ENCODE assay signal across 8 mouse cellular contexts in the genomic region with DNA sequence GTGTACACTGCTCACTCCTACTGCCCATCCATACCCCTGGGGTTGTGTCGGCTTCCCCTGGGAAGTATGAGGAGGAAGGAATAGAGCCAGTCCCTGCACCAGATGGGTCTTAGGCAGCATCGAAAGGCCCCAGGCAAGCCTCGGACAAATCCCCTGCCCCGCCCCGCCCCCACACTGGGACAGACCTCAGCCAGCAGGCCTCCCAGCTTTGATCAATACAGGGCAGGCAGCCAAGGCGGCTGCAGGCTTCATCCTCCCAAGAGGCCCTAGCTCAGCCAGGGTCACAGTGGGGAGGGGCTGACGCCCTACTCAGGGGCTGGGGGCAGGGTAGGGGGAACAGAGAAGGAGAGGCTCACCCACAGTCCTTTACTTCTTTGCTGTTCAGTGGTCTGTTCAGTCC. TPM values are rescaled to one million over a fixed set of nuclear protein-coding genes. Genes with fewer than 3 reads are reported as not detected.
DNase-seq lines count a peak whose midpoint lies in the region; ATAC-seq lines count a peak whose summit lies in the region.

No protein-coding gene starts in this region.

- no peaks in the 10 kb centered on the region for H3K36me3 ChIP-seq in embryonic facial prominence, embryonic 12.5 days
- no peaks in the 10 kb centered on the region for H3K36me3 ChIP-seq in limb, embryonic 12.5 days
- H3K36me3 ChIP-seq in neural tube, embryonic 12.5 days, result no peaks in the 10 kb centered on the region

- no peak overlapping the region for H3K4me3 ChIP-seq in embryonic facial prominence, embryonic 12.5 days
- H3K4me3 ChIP-seq in limb, embryonic 12.5 days (replicated peaks), result no peak overlapping the region
- no peak overlapping the region for H3K4me3 ChIP-seq in neural tube, embryonic 12.5 days

- intact Hi-C loops in heart, postnatal 14 days (cut with DNase I), result no loop called here

- peaks cover 67% of the 10 kb centered on the region for H3K4me1 ChIP-seq in embryonic facial prominence, embryonic 12.5 days
- H3K4me1 ChIP-seq in limb, embryonic 12.5 days (replicated peaks), result peaks cover 73% of the 10 kb centered on the region
- H3K4me1 ChIP-seq in neural tube, embryonic 12.5 days, result peaks cover 50% of the 10 kb centered on the region

- peak overlapping the region; percentile 22; the same call in 1 of the 2 replicates for H3K4me2 ChIP-seq in embryonic facial prominence, embryonic 12.5 days (replicated peaks)
- H3K4me2 ChIP-seq in limb, embryonic 12.5 days, result peak overlapping the region; percentile 42
- H3K4me2 ChIP-seq in neural tube, embryonic 12.5 days (replicated peaks), result peak overlapping the region; percentile 0; the same call in 1 of the 2 replicates

- H3K9me3 ChIP-seq in embryonic facial prominence, embryonic 12.5 days, result no peaks in the 10 kb centered on the region
- no peaks in the 10 kb centered on the region for H3K9me3 ChIP-seq in limb, embryonic 12.5 days
- no peaks in the 10 kb centered on the region for H3K9me3 ChIP-seq in neural tube, embryonic 12.5 days

- peak; percentile 43 for DNase-seq in ovary, adult 18-20 months (ENCODE audit: low spot score)
- DNase-seq in ovary, postnatal 10 days (ENCODE audit: low spot score), result no peak
- DNase-seq in heart, postnatal 14 days, result peak; percentile 66

- peak overlapping the region; percentile 97 for H3K27ac ChIP-seq in embryonic facial prominence, embryonic 12.5 days
- H3K27ac ChIP-seq in limb, embryonic 12.5 days, result peak overlapping the region; percentile 98
- peak overlapping the region; percentile 3; the same call in 1 of the 2 replicates for H3K27ac ChIP-seq in neural tube, embryonic 12.5 days

- WGBS in embryonic facial prominence, embryonic 12.5 days, result 2% methylated on average over 7 of the region's 7 CpGs
- 6% methylated on average over 7 of the region's 7 CpGs for WGBS in limb, embryonic 12.5 days
- WGBS in neural tube, embryonic 12.5 days, result 2% methylated on average over 7 of the region's 7 CpGs

- no peak overlapping the region for H3K9ac ChIP-seq in embryonic facial prominence, embryonic 12.5 days
- peak overlapping the region; percentile 44; the same call in 1 of the 2 replicates for H3K9ac ChIP-seq in limb, embryonic 12.5 days (replicated peaks)
- no peak overlapping the region for H3K9ac ChIP-seq in neural tube, embryonic 12.5 days

- ATAC-seq in embryonic facial prominence, embryonic 12.5 days (ENCODE audit: insufficient number of reproducible peaks, insufficient read depth, low FRiP score, low TSS enrichment), result peak; percentile 54
- peak; percentile 43 for ATAC-seq in limb, embryonic 12.5 days (ENCODE audit: insufficient number of reproducible peaks, insufficient read depth, low FRiP score, low TSS enrichment, low read depth)
- peak; percentile 75 for ATAC-seq in neural tube, embryonic 12.5 days (ENCODE audit: low FRiP score, low read depth)
- no peak for ATAC-seq in erythroblast, adult 5-6 weeks (replicated peaks; ENCODE audit: low FRiP score, poor library complexity, severe bottlenecking)
- no peak for ATAC-seq in cerebellum, adult (ENCODE audit: insufficient number of reproducible peaks, low FRiP score, low TSS enrichment)

- no peaks in the 10 kb centered on the region for H3K27me3 ChIP-seq in embryonic facial prominence, embryonic 12.5 days
- no peaks in the 10 kb centered on the region for H3K27me3 ChIP-seq in limb, embryonic 12.5 days
- H3K27me3 ChIP-seq in neural tube, embryonic 12.5 days (replicated peaks), result no peaks in the 10 kb centered on the region

RNA-seq across cellular contexts. Expression of gene Ssbp3, which starts 43.7 kb away (rescaled TPM):
- polyA plus RNA-seq in embryonic facial prominence, embryonic 12.5 days (2016; fragmentation: Nextera tagmentation; extraction: Ambion mirVana), result 275 and 279 TPM in 2 replicates
- total RNA-seq in heart, postnatal 14 days (2021), result 10 to 100 TPM; 42.5 to 46.9 TPM
- 278 and 295 TPM in 2 replicates for polyA plus RNA-seq in limb, embryonic 12.5 days (2016; fragmentation: Nextera tagmentation; extraction: Ambion mirVana)
- polyA plus RNA-seq in neural tube, embryonic 12.5 days (2016; fragmentation: Nextera tagmentation; extraction: Ambion mirVana), result 308 and 332 TPM in 2 replicates
- 55.9 and 73.4 TPM in 2 replicates for total RNA-seq in erythroblast, adult 5-6 weeks (2015; ENCODE audit: low replicate concordance)
- total RNA-seq in erythroblast, adult 5-6 weeks (2017; ENCODE audit: low replicate concordance), result 49.8 and 56.6 TPM in 2 replicates

Comparison
In these comparisons a context has a peak if more than half of its experiments do, and no peak if none do; other contexts are left out.
1. ATAC-seq: peak in embryonic facial prominence, embryonic 12.5 days (single experiment), limb, embryonic 12.5 days (single experiment) and neural tube, embryonic 12.5 days (single experiment); none in erythroblast, adult 5-6 weeks (single experiment) and cerebellum, adult (single experiment).
2. H3K27ac ChIP-seq: peak in every context shown above with its lines; median percentile 98 in limb, embryonic 12.5 days; 97 in embryonic facial prominence, embryonic 12.5 days; 3 in neural tube, embryonic 12.5 days.
3. Peak in every context shown above with its lines, with median percentiles within 50 percentile points of each other: H3K4me2 ChIP-seq.